Mouse (Mus musculus): ENCODE measurements at regions not wholly inside any gene's neighbourhood (a gene's known extent, or its start where the extent isn't known, plus 50 kb on each side); places are given as distances from the start of the nearest gene placed in this dataset.

DNA sequence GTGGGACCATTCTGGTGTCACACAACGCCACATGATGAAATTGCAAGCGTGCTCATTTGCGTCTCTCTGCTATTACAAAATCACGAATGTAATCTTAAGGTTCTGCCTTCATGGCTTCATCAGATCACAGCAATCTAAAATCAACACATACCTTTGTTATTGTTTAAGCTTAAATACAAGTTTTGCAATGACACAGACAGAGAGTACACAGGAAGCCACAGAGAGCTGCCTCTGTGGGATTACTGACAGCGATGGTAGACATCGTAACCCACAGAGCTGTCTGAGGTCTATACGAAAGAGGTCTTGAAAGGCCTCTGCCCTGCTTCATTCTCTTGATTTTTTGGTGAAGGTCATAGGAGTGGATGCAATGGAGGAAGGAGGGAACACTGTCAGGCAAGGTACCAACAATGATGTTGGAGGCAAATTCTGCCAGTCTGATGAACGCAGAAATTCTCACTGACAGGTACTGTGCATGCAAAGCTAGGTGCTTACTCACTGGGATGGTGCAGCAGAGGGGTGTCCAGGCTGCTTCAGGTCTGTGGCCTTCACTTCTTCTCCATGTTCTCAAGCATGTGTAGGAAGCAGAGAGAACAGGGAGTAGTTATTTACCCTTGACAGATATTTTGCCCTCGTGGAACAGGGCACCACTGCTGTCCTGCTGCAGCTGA lies 226.5 kb downstream of the Gm19410 start:
- DNase-seq: peak; percentile 62

- peak; percentile 21 for DNase-seq
Observed at GRCm38 (mm10) chr8:35996330-35997077, 230.9 kb downstream of the Gm19410 start.

DNA sequence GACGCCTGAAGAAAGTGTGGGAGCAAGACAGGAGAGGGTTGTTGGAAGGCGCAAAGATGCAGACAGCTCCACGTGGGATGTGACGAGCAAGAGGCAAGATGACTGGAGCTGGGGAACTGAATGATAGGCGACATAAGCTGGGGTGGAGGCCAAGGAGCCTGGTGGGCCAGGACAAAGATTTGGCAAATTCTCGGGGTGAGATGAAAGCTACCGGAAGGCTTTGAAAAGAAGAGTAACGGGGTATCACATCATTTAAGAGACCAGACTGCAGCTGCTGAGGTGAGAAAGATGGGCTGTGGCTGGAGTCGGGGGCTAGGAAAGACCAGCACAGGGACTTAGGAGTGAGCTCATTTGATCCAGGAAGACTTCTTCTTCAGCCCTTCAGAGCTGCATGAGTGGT lies 234.0 kb downstream of the Gm19410 start:
- DNase-seq: no peak

DNA sequence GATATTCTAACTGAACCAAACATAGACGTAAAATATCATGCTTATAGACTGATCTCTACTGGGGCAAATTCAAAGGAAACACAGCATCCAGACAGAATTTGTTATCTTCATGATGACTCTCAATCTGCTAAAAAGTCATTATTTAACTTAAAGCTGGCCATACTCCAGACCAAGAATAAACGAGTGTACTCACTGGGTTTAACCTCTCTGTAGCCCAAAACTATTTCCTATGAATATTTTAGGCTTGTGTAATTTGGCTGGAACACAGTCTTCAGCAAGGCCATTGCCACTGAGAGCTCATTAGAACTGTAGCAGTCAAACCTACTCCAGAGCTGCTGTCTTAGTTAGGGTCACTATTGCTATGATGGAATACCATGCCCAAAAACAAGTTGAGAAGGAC lies 238.8 kb downstream of the Gm19410 start:
- DNase-seq: peak; percentile 11

- peak; percentile 90 for DNase-seq
Observed at GRCm38 (mm10) chr8:36005536-36005935, 239.9 kb downstream of the Gm19410 start.

- DNase-seq: peak; percentile 64
Observed at GRCm38 (mm10) chr8:36007724-36008123, 242.1 kb downstream of the Gm19410 start.

- DNase-seq: peak; percentile 76
Observed at GRCm38 (mm10) chr8:36009565-36009964, 244.0 kb downstream of the Gm19410 start.

- peak; percentile 84 for DNase-seq
Observed at GRCm38 (mm10) chr8:36010446-36011217, 245.0 kb downstream of the Gm19410 start.

- DNase-seq: no peak
Observed at GRCm38 (mm10) chr8:36014862-36015261, 249.3 kb downstream of the Gm19410 start.

- peak; percentile 87 for DNase-seq
Observed at GRCm38 (mm10) chr8:36016321-36017114, 250.9 kb downstream of the Gm19410 start.

DNA sequence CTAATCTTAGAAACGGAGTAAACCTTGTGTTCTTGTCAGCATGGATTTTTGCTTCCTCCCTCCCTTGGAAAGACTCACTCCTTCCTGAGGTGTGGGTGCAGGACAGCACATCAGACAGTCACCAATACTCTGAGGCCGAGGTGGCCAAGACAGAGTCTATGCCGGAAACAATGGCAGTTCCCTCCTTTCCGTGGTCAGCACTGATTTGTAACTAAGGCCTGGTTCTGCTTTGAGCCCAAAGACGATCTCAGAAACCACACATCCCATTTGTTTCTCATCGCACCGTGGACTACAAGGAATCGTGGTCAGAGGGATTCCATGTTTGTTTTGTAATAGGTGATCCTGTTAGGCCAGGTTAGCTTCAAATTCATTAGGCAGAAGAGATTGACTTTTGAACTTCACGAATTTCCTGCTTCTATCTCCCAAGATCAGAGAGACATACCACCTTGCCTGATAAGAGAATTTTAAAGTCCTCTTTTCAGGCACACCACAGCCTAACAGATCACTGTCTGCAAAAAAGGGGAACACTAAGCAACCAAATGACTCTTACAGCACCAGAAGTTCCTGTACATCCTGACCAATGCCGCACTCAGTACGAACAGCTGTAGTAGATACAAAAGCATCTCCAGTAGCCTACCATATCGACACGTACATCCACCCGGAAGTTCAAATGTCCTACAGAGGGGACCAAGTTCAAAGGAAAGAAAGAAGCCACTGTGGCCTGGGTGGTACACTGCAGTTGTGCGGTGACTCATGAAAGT lies 253.6 kb downstream of the Gm19410 start:
- DNase-seq: peak; percentile 72

- peak; percentile 45 for DNase-seq
Observed at GRCm38 (mm10) chr8:36019895-36020294, 254.3 kb downstream of the Gm19410 start.

GRCm38 (mm10) chr8:36027586-36027985 lies 262.0 kb downstream of the Gm19410 start:
- DNase-seq: no peak

GRCm38 (mm10) chr8:36028121-36028955 lies 262.7 kb downstream of the Gm19410 start:
- peak; percentile 39 for DNase-seq

GRCm38 (mm10) chr8:36029445-36029844 lies 263.9 kb downstream of the Gm19410 start:
- peak; percentile 10 for DNase-seq

GRCm38 (mm10) chr8:36030237-36030636 lies 264.6 kb downstream of the Gm19410 start:
- DNase-seq: no peak

GRCm38 (mm10) chr8:36031966-36032719 lies 266.6 kb downstream of the Gm19410 start:
- no peak for DNase-seq

DNA sequence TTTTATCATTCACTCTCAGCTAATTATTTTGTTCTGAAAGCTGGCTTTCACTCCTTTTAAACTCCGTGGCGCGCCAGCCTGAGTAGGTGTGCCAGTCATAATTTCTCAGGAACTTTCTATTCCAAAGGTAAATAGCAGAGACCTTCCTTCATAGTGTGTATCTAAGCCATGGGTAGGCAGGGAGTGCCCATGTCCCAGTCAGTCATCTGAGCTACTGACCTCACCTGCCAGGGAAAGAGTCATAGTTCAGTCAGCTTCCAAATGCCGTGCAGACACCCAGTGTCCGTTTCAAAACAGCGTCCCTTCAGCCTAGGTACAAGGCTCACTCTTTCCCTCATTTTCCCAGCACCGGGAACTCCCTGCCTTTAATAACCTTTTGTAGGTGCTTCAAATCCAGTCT lies 269.7 kb downstream of the Gm19410 start:
- DNase-seq: no peak

- no peak for DNase-seq
Observed at GRCm38 (mm10) chr8:36036271-36036670, 270.7 kb downstream of the Gm19410 start.

DNA sequence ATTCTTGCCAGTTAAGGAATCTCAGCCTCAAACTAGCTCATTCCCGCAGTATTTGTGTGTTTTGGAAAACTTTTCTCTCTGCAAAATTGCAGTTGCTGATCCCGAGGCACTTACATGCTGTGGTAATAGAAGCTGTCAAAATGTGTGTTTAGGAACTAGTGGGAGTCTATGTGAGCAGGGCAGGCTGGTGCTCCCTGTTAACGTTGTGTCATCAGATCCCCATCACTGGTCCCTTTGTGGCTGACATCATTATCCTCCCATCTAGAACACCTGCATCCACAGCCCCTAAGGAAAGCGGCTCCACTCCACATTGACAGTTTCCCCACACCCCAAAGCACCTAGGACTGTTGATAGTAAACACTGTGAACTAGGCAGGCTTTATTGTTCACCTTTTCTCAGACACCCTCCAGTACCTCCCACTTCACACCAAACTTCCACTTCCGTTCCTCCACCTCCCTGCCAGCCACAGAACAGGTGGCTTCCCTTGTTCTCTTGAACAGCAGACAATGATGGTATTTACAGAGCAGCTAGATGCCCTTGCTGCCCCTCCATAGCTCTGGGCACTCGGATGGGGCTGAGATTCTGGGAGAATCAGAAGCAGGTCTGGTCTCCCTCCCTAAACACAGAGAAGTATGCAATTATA lies 275.8 kb downstream of the Gm19410 start:
- no peak for DNase-seq
